Mouse (Mus musculus): ENCODE results near the gene Soga1. TPM values are rescaled to one million over a fixed set of nuclear protein-coding genes. Genes with fewer than 3 reads are reported as not detected.

Soga1 gene
- polyA plus RNA-seq, 1 experiment from 2014 or later, result 5.9 TPM

- no peak overlapping the region for H3K4me3 ChIP-seq (ENCODE audit: low read depth, low read length)
Measured at GRCm38 (mm10) chr2:156967388-156967787, 111.7 kb downstream of the Soga1 start.

More at GRCm38 (mm10) chr2:156967388-156967787, 111.7 kb downstream of the Soga1 start:
- H3K9me3 ChIP-seq (replicated peaks; ENCODE audit: control insufficient read depth, low read length), result no peaks in the 10 kb centered on the region
- H3K4me1 ChIP-seq (ENCODE audit: control insufficient read depth, insufficient read depth, low read length), result no peaks in the 10 kb centered on the region
- no peaks in the 10 kb centered on the region for H3K27me3 ChIP-seq (replicated peaks; ENCODE audit: control insufficient read depth, insufficient read depth, low read length)
- H3K36me3 ChIP-seq (ENCODE audit: control insufficient read depth, insufficient read depth, low read length), result peaks cover 5% of the 10 kb centered on the region; the same call in 1 of the 2 replicates
- H3K9ac ChIP-seq (ENCODE audit: low read length), result no peak overlapping the region
- ATAC-seq, result no peak
- WGBS, result 83% methylated on average over 6 of the region's 6 CpGs
- no peak overlapping the region for H3K4me2 ChIP-seq (ENCODE audit: low read length)
- DNase-seq (ENCODE audit: low spot score), result no peak
- no peak overlapping the region for H3K27ac ChIP-seq (ENCODE audit: low read depth, low read length)

Other genes with a start within 250 kb of the Soga1 start
- gene Tgif2, start 239.2 kb downstream of the Soga1 start, polyA plus RNA-seq (2014; fragmentation: Nextera tagmentation; extraction: Ambion mirVana), result 45.1 and 48.0 TPM in 2 replicates
- gene 4930518I15Rik, start 221.3 kb downstream of the Soga1 start, polyA plus RNA-seq (2014; fragmentation: Nextera tagmentation; extraction: Ambion mirVana), result 2.7 and 4.7 TPM in 2 replicates
- 163 and 174 TPM in 2 replicates for gene Rab5if, start 216.1 kb downstream of the Soga1 start, polyA plus RNA-seq (2014; fragmentation: Nextera tagmentation; extraction: Ambion mirVana)
- 0.09 and 0.11 TPM in 2 replicates for gene Sla2, start 192.1 kb downstream of the Soga1 start, polyA plus RNA-seq (2014; fragmentation: Nextera tagmentation; extraction: Ambion mirVana)
- gene Ndrg3, start 87.2 kb downstream of the Soga1 start, polyA plus RNA-seq (2014; fragmentation: Nextera tagmentation; extraction: Ambion mirVana), result 93.6 and 106 TPM in 2 replicates
- 24.5 and 27.7 TPM in 2 replicates for gene Dsn1, start 72.1 kb downstream of the Soga1 start, polyA plus RNA-seq (2014; fragmentation: Nextera tagmentation; extraction: Ambion mirVana)
- gene Tldc2, start 7.8 kb upstream of the Soga1 start, polyA plus RNA-seq (2014; fragmentation: Nextera tagmentation; extraction: Ambion mirVana), result not detected in 2 replicates
- gene Samhd1, start 56.0 kb upstream of the Soga1 start, polyA plus RNA-seq (2014; fragmentation: Nextera tagmentation; extraction: Ambion mirVana), result 13.6 and 15.6 TPM in 2 replicates
- gene Rbl1, start 125.3 kb upstream of the Soga1 start, polyA plus RNA-seq (2014; fragmentation: Nextera tagmentation; extraction: Ambion mirVana), result 12.1 and 16.1 TPM in 2 replicates
- gene Rpn2, start 199.8 kb upstream of the Soga1 start, polyA plus RNA-seq (2014; fragmentation: Nextera tagmentation; extraction: Ambion mirVana), result 163 and 183 TPM in 2 replicates
- gene Mroh8, start 200.3 kb upstream of the Soga1 start, polyA plus RNA-seq (2014; fragmentation: Nextera tagmentation; extraction: Ambion mirVana), result 0.13 and 0.37 TPM in 2 replicates